Mouse (Mus musculus): ENCODE measurements around the gene Sema3f.

- TF ChIP-seq CTCF (IDR thresholded peaks at IDR 0.05; ENCODE audit: extremely low read depth, insufficient read length, insufficient replicate concordance, low read depth, low read length): no peak
- no peak for TF ChIP-seq POLR2A (IDR thresholded peaks at IDR 0.05; ENCODE audit: low read depth, low read length)
These were observed 31.4 kb downstream of the Sema3f start for GRCm38 (mm10) chr9:107678861-107679260.

Measured in small intestine, adult 2 months (tissue).